Mouse (Mus musculus) urinary bladder, postnatal 10 days (tissue): ENCODE results near the gene Hipk4.

Experiments
- DNase-seq: peaks from one replicate; pipeline ENCODE4 v3.0.0; 2022; ENCODE audit warnings: low spot score

Hipk4 gene

GRCm38 (mm10) chr7:27522967-27523366 is at the start of gene Hipk4:
Gene Hipk4, plus strand, starts transcription at chr7:27523267.
- no peak for DNase-seq

GRCm38 (mm10) chr7:27473835-27474489 is 49.1 kb upstream of the Hipk4 start:
- DNase-seq: no peak

- peak; percentile 95 for DNase-seq
Observed at GRCm38 (mm10) chr7:27474490-27474954, 48.5 kb upstream of the Hipk4 start.

DNA sequence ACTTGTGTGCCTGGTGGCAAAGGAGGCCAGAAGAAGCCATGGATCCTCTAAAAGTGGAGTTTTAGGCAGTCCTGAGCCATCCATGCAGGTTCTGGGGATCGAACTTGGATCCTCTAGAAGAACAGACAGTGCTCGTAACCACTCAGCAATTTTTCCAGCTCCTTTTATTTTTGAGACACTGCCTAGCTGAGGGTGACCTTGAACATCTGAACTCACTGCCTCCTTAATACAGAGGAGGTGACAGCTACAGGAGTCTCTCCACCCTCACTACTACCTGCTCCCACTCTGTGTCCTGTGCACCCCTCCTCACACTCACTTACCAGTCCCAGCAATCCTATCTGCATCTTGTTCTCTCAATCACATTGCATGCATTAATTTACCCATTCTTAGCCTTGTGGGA is 47.5 kb upstream of the Hipk4 start:
- no peak for DNase-seq

GRCm38 (mm10) chr7:27476098-27476635 is 46.9 kb upstream of the Hipk4 start:
- DNase-seq: no peak

DNA sequence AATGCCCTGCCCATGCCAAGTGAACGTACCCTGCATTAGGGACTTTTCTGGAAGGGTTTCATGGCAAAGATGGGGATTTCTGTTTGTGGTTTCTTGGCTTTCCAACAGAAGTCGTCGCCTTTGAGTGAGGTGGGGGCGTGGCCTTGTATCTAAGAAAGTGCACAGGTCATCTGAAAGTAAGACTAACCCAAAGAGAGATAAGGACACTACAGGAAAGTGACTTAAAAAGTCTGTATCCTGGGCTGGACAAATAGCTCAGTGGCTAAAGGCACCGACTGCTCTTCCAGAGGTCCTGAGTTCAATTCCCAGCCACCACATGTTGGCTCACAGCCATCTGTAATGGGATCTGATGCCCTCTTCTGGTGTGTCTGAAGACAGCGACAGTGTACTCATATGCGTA is 44.5 kb upstream of the Hipk4 start:
- no peak for DNase-seq

DNA sequence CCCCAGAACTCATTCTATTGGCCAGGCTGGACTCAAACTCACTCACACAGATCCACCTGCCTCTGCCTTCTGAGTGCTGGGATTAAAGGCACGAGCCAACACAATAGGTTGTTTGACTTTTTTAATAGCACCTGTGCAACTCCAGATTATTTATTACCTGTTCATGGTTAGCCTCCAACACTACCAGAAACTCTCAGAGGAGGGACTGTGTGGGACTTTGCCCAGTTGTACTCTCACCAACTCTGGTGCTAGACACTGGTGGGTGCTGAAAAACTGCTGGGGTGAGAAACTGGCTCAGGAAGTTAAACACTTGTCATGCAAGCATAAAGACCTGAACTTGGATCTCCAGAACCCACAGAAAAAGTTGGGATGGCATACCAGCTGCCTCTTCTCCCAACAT is 43.3 kb upstream of the Hipk4 start:
- DNase-seq: no peak

GRCm38 (mm10) chr7:27480506-27480905 is 42.6 kb upstream of the Hipk4 start:
- no peak for DNase-seq

GRCm38 (mm10) chr7:27480927-27481626 is 42.0 kb upstream of the Hipk4 start:
- no peak for DNase-seq

DNA sequence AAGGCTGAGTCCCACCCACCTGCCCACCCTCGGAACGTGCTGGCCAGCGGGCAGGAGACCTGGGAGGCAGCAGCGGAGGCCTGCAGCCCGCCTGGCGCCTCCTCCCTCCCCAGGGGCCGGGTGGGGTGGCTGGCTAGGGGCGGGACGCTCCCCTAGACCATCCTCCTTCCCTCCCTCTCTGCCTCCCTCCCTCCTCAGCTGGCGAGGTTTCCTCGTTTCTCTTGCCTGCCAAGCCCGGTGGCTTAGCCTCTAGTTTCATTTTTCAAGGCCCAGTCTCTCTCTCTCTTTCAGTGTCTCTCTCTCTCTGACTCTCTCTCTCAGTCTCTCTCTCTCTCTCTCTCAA is 41.5 kb upstream of the Hipk4 start:
- peak; percentile 76 for DNase-seq

- no peak for DNase-seq
Observed at GRCm38 (mm10) chr7:27483860-27484259, 39.2 kb upstream of the Hipk4 start.

- no peak for DNase-seq
Observed at GRCm38 (mm10) chr7:27486102-27486769, 36.8 kb upstream of the Hipk4 start.

- peak; percentile 98 for DNase-seq
Observed at GRCm38 (mm10) chr7:27486770-27487697, 36.0 kb upstream of the Hipk4 start, which contains the start of gene Sertad1. Gene Sertad1, plus strand, starts transcription at chr7:27486910.

DNA sequence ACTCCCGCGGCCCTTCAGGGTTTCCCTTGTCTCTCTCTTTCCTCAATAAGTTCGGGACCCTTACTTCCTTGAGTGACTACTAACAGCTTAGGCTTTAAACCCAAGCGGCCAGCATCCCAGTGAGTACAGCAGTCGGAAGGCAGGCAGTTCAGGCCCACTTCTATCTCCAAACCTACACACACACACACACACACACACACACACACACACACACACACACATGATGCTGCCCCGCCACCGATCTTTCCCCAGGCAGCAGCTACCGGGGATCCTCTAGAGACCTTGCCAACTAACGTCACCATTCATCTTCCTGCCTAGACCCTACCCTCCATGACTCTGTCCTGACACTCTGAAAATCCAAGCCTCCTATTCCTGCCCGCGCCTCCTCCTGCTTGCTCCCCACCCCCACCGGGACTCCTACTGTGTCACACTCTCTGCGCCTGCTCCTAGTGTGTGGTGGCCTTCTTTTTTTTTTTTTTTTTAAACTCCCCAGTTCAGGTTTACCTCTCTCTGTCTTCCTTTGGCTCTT is 35.3 kb upstream of the Hipk4 start:
- DNase-seq: no peak

- DNase-seq: no peak
Observed at GRCm38 (mm10) chr7:27489270-27489869, 33.7 kb upstream of the Hipk4 start.

DNA sequence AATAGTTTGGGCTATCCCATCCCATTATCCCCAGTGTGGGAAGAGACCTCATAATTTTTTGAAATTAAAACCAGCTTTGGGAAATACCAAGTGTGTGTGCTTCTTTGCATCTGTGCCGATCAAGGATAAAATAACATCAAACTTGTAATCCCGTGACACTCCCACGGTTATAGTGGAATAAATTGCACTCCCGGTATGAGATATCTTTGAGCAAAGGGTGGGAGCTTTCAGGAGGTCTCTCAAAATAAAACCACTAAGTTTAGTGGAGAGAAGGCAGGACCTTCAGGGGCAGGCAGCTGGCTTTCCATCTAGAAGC is 32.9 kb upstream of the Hipk4 start:
- DNase-seq: no peak

DNA sequence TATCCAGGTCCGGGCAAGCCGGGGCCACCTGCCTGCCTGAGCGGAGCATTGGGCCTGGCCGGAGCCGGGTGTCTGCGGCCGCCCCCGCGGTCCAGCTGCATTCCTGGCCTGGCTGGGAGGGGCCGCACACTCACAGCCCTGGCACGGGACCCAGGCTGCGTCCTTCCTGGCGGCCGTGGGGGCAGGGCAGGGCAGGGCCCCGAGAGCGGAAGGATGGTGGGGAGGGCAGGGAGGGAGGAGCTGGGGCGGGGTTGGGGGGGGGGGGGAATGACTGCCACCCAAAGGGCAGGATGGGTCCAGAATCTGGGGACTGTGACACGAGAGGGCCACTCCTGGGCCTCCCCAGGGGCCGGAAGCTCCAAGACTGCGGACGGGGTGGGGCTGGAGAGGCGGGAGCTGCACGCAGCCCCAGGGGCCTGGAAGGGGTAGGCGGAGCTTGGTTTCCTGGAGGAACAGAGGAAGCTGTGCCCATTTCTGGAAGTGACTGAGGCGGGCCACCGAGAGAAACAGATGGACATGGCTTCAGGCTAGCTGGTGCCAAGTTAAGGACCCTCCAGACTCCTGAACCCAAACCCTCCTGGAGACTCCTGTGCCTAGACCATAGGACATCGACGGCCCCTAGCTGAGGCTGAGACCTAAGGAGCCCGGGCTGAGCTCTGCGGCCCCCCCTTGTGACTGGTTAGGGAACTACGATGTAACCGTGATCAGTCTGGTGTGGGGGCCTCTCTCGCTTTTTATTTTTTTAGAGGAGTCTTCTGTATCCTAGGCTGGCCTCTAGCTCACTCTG is 32.3 kb upstream of the Hipk4 start:
- DNase-seq: peak; percentile 77

GRCm38 (mm10) chr7:27491856-27492255 is 31.2 kb upstream of the Hipk4 start:
- no peak for DNase-seq

DNA sequence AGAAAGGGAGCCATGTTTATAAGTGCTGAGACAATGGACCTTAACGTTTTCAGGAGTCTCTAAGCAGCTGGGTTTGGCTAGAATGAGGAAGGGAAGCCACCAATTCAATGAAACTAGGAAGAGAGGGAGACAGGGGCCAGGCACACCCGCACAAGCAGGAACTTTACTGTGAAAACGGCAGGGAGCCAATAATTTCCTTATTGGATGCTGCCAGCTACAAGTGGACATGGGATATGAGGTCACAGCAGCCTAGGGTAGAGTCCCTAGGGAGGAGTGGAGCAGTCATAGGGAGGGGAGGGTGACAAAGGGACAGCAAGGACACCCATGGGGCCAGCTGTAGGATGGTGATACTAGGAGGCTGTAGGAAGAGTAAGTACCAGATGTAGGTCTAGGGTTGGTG is 30.0 kb upstream of the Hipk4 start:
- no peak for DNase-seq

DNA sequence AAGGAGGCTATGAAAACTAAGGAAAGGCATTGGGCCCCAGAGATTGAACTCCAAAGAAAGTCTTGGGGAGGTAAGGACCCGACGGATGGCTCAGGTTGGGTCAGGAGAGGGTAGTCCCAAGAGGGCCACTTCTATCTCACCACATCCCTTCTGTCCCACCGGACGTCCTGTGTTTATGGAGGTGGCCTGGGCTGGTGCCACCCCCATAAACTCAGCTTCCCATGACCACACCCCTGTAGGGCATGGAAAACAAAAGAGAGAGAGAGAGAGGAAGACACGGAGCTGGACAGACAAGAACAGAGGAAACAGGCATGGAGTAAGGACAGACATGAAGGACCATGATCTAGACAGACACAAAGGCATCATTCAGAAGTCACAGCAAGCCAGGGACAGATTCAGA is 29.6 kb upstream of the Hipk4 start:
- no peak for DNase-seq
